Mouse (Mus musculus) inflammation-experienced regulatory T-cells (primary cell): ENCODE data around the gene Usp13. TPM values are rescaled to one million over a fixed set of nuclear protein-coding genes. Genes with fewer than 3 reads are reported as not detected.

Source experiments
- polyA plus RNA-seq, 2 experiments: library from polyadenylated mRNA; unstranded; fragments of 100-300 nt; shearing (Covaris generic); gene quantifications; one replicate each; pipeline ENCODE4 v1.2.1; 2017

Usp13 gene
- 1 to 10 TPM in 1 of 2 experiments, under 1 TPM in 1; 0.10 to 1.3 TPM for polyA plus RNA-seq

GRCm38 (mm10) chr3:32817357-32818326 lies at the start of gene Usp13:
Gene Usp13, plus strand, starts transcription at chr3:32817546.

Other genes with a start within 250 kb of the Usp13 start
- gene Gnb4, start 201.0 kb upstream of the Usp13 start, polyA plus RNA-seq: 10 to 100 TPM in 1 of 2 experiments, 1 to 10 TPM in 1; 9.1 to 13.1 TPM
- gene Actl6a, start 111.2 kb upstream of the Usp13 start, polyA plus RNA-seq: 100 to 1,000 TPM; 109 to 131 TPM
- gene Ndufb5, start 80.6 kb upstream of the Usp13 start, polyA plus RNA-seq: 100 to 1,000 TPM; 147 to 161 TPM
- gene Mrpl47, start 79.9 kb upstream of the Usp13 start, polyA plus RNA-seq: 10 to 100 TPM; 23.1 to 23.4 TPM